Mouse (Mus musculus) gastrocnemius, adult 18-20 months (tissue): ENCODE results near the gene Ttll4. TPM values are rescaled to one million over a fixed set of nuclear protein-coding genes. Genes with fewer than 3 reads are reported as not detected.
A peak's percentile ranks its signal among the peaks of the same experiment; 100 is the strongest.

Experiments
- DNase-seq: peaks from one replicate; pipeline ENCODE4 v3.0.0; 2021; ENCODE audit warnings: low spot score
- long read RNA-seq, 2 experiments: library from polyadenylated mRNA; stranded (forward); transcript quantifications; one replicate each; pipeline ENCODE4 v2.0.0; 2021
- total RNA-seq, 2 experiments: library from RNA; stranded (reverse); gene quantifications; 2 replicates each; pipeline ENCODE4 v1.2.3; 2021

Gene Ttll4
- 10 to 100 TPM in 1 of 2 experiments, 1 to 10 TPM in 1; 9.0 to 11.0 TPM for total RNA-seq
- long read RNA-seq, experiment 1, full-length matches to known transcripts: 3 of 15 reads
- long read RNA-seq, experiment 1, partial matches to known transcripts: 2 of 15 reads
- long read RNA-seq, experiment 1, other reads (novel, unspliced or antisense): 10 of 15 reads
- long read RNA-seq, experiment 2, full-length matches to known transcripts: 1 of 9 reads
- long read RNA-seq, experiment 2, partial matches to known transcripts: 3 of 9 reads
- long read RNA-seq, experiment 2, other reads (novel, unspliced or antisense): 5 of 9 reads

GRCm38 (mm10) chr1:74661448-74662195 lies at the start of gene Ttll4:
Gene Ttll4, plus strand, starts transcription at chr1:74661745.
- peak; percentile 96 for DNase-seq

DNA sequence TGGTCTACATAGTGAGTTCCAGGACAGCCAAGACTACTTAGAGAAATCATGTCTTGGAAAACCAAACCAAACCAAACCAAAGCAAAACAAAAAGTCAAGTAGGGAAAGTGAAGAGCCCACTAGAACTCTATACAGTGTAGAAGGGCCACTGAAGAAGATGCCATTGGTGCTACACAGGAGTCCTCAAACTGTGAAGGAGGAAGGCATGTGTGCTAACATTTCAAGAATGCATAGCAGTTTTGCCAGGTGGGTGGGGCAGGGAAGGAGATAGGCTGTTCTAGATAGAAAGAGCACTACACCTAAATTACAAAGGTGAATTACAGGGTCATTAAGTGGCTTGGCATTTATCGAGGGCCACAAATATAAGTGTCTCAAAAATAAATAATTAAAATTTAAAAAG lies 37.4 kb upstream of the Ttll4 start:
- DNase-seq: no peak

DNA sequence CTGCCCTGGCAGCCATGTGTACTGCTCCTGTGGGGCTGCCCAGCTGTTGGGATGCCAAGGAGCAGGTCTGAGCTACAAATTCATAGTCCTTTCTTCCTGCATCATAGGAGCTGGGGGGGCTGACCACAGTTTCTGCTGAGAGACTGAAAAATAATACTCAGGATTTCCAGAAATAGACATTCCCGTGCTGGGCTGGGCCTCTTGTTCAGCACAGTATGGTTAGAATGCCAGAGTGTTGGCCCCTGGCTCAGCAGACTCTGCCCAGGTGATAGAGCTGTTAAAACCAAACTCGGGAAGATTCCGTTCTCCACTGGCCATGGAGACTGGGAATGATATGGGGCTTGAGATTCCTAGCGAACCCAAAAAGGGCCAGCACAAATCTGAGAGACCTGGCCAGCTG lies 35.5 kb upstream of the Ttll4 start:
- DNase-seq: no peak

GRCm38 (mm10) chr1:74628001-74628400 lies 33.5 kb upstream of the Ttll4 start:
- DNase-seq: no peak

GRCm38 (mm10) chr1:74632734-74633133 lies 28.8 kb upstream of the Ttll4 start:
- no peak for DNase-seq

GRCm38 (mm10) chr1:74643524-74643923 lies 18.0 kb upstream of the Ttll4 start:
- no peak for DNase-seq

GRCm38 (mm10) chr1:74643926-74644325 lies 17.6 kb upstream of the Ttll4 start:
- no peak for DNase-seq

DNA sequence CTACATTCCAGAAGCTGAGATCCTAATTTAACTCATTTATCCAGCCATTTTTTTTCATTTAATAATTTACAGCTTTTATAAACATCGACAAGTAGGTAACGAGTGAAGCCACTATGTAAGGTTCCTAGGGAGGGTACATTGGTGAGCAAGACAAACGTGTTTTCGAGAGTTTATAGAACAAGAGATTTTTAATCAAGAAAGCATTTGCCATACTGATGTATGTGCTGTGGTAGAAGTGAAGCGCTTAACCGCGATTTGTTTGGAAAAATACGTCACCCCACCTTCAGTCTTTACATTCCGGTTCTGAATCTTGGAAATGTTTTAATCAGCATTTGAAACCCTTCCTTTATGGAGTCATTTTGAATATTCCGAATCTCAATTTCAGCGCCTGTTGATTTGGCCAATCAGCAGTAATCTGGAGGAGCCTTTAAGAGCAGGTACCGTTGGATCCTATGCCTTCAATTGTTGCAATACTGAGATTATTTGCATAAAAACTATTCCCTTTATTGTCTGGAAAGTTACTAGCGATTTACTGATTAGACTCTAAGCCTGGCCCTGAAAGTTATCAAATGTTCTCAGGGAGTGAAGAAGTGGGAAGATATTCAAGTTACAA lies 814 bp downstream of the Ttll4 start:
- DNase-seq: no peak

DNA sequence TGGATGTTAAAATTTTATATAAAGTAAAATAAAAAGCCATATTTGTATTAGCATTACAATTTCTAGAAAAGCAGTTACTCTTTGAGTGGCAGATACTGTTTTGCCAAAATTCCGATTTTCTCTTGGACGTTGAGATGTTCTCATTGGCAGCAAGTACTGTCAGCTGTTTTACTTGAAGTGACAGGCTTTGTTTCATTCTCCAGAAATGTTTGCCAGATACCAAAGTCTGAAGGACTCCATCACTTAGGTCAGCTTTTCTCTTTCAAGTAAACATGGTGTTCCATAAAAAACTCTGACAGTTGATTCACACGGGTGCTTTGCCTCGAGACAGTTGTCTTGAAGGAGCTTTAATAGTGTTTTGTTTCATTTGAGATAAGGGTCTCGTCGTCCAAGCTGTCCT lies 3.6 kb downstream of the Ttll4 start:
- no peak for DNase-seq

DNA sequence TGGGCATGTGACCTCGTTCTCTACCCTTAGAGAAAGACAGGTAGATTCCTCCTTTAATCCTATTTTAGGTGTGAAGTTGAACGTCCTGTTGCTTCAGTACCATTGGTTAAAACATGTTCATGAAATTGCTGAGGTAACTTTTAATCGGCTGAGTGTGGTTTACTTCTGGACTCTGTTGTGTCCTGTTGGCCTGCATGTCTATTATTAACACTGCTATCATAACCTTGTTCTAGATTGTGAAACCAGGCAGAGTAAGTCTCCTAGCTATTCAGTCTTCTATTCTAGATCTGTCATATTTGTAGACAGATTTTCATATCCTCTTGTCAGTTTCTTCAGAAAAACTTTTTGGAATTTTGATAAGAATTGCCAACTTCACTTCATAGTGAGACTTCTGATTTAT lies 6.8 kb downstream of the Ttll4 start:
- no peak for DNase-seq

DNA sequence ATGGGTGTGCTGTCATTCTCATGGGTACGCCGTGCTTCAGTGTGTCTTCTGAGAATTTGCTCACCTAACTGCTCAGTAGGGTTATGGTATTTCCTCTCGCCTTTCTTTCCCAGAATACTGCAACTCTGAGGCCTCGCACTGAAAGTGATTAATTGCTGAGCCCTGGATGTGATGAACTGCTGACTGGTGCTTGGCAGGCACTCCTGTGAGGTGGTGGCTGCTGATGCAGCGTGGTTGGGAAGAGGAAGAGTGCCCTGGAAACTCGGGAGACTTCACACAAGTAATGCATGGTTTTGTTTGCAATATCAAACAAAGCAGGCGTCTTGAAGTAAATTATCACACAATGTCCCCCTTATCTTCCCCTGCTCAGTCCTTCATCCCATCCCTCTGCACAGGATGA lies 11.2 kb downstream of the Ttll4 start:
- DNase-seq: peak; percentile 53

DNA sequence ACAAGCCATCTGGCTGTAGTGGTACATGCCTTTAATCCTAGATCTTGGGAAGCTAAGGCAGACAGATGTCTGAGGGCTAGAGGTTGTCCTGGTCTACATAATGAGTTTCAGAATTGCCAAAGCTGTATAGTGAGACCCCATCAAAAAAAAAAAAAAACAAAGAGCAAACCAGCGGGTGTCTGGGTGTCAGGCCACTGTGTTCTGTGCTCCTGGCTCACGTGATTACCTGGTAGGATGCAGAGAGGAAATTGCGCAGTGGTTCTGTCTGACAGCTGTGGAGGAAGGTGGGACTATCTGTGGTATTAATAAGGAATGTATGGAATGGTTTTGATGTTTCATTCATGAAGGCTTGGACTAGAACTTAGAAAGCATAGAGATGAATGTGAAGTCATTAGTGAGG lies 15.3 kb downstream of the Ttll4 start:
- DNase-seq: no peak

DNA sequence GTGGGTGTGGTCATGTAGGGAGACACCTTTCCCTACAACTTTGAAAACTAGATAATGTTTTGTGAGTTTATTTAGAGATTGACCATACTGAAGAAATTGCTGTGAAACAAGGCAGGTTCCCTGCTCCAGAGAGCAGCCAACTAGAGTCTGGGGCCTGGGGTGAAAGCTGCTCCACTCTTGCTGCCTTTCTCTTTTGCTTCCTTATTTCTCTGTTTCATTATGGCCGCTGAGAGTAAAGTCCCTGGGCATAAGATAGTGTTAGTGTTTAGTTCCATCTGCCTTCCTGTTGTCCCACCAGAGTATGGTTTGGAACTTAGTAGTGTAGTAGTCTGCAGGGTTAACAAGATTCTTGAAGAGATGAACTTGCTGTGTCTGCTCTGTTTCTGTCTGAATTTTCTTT lies 16.3 kb downstream of the Ttll4 start:
- no peak for DNase-seq

GRCm38 (mm10) chr1:74687131-74687530 lies 25.6 kb downstream of the Ttll4 start:
- no peak for DNase-seq

DNA sequence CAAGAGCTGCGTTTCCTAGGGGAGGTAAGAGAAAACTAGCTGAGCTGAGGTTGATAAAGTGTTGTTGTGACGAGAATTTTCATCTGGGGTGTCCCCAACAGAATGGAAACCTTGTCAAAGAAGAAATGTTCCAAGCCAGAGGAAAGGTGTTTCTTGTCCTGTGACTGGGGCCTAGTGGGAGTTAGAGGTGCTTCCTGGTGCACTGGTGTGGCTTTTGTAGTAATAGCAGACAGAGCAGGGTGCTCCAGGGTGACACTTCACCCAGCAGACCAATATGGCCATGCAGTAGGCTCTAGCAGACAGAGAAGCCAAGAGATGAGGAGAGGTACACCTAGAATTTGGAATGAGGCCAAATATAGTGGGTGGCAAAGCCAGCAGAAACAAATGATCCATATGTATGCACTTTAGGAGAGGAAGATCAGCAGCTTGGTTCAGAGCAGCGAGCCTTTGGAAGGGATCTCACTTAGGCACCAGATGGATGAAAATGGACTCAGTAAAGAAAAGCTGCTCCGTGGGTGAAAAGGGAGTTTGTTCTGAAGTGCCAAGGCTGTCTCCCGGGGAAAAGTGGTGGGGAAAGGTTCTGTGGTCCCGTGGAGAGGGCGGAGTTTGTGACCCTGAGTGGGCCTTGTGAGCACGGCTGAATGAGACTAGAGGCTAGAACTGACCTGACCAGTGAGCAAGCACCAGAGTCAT lies 32.5 kb downstream of the Ttll4 start:
- DNase-seq: no peak

GRCm38 (mm10) chr1:74695836-74696235 lies 34.3 kb downstream of the Ttll4 start:
- no peak for DNase-seq

DNA sequence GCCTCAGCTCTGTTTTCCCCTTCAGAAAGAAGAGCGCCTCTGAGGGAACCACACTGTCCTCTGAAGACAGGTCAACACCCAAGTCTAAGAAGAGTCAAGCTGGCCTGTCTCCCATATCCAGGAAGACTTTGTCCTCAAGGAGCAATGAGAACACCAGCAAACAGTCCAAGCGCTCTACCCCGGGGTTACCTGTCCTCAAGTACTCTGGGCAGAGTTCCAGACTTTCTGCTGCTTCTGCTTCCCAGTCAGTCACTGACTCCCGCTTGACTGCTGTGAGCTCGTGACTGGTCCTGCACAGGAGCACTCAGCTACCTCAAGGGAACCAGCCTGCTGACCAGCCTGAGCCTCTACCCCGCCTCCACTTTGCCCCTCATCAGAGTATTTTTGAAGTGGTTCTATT lies 35.9 kb downstream of the Ttll4 start:
- DNase-seq: no peak

- DNase-seq: no peak
Measured at GRCm38 (mm10) chr1:74698353-74698752, 36.8 kb downstream of the Ttll4 start.

GRCm38 (mm10) chr1:74698791-74699190 lies 37.2 kb downstream of the Ttll4 start:
- no peak for DNase-seq

DNA sequence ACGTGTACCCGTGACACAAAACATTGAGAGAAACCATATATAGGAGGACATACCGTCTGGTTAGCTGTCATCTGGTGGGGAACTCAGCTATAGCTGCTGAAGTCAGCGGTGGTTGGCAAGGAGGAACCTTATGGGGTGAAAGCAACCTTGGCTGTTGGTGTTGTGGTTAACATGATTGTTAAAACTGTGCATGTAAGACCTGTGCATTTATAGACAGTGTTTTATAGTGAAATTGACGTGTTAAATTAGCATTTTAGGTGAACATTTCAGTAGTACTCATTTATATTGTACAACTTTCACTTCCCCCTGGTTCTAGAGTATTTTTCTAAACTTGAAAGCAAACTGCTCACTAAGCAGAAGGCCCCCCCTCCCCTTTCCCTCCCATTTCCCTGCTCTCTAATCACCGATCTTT lies 40.6 kb downstream of the Ttll4 start:
- no peak for DNase-seq

DNA sequence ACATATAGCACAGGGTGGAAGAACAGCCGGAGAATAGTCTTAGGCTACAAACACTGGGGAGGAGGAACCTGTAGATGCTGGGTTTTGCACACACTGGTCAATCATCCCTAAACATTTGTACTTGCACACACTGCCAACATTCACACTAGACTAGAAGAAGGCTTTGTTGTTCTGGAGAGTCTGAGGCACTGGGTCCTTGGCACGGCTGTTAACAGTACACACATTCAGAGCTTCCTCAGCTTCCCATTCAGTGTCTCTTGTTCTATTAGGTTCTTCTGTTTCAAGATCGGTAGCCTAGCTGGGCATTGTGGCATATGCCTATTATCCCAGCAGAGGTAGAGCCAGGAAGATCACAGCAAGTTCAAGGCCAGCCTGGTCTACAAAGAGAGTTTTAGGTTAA lies 42.6 kb downstream of the Ttll4 start:
- no peak for DNase-seq

- DNase-seq: no peak
Measured at GRCm38 (mm10) chr1:74705016-74705415, 43.5 kb downstream of the Ttll4 start.
